Mouse (Mus musculus) left cerebral cortex, adult 11 months (tissue): ENCODE measurements around the gene Gm26602.
"Not testable (repeated sequence)": the region's sequence is repeated elsewhere in the genome, so short reads cannot be mapped to it uniquely, and the experiment has no call there.

Experiments used
- DNase-seq: peaks from one replicate; pipeline ENCODE4 v3.0.0; 2022; ENCODE audit warnings: low spot score

Gene Gm26602

GRCm38 (mm10) chr10:79933145-79933679 is 22.6 kb downstream of the Gm26602 start:
- no peak for DNase-seq

GRCm38 (mm10) chr10:79933861-79934260 is 23.2 kb downstream of the Gm26602 start:
- DNase-seq = no peak

- DNase-seq = peak; percentile 45
These were observed 23.6 kb downstream of the Gm26602 start for GRCm38 (mm10) chr10:79934272-79934721.

GRCm38 (mm10) chr10:79934794-79935569 is 24.3 kb downstream of the Gm26602 start:
- DNase-seq = no peak

- DNase-seq = no peak
These were observed 25.7 kb downstream of the Gm26602 start for GRCm38 (mm10) chr10:79936284-79936910.

GRCm38 (mm10) chr10:79936911-79937441 is 26.3 kb downstream of the Gm26602 start:
- DNase-seq = no peak

- DNase-seq = no peak
These were observed 27.3 kb downstream of the Gm26602 start for GRCm38 (mm10) chr10:79937775-79938526.

GRCm38 (mm10) chr10:79940749-79941148 is 30.1 kb downstream of the Gm26602 start:
- DNase-seq = no peak

- no peak for DNase-seq
These were observed 32.3 kb downstream of the Gm26602 start for GRCm38 (mm10) chr10:79942988-79943387.

- no peak for DNase-seq
These were observed 32.8 kb downstream of the Gm26602 start for GRCm38 (mm10) chr10:79943471-79943901.

- DNase-seq = no peak
These were observed 35.0 kb downstream of the Gm26602 start for GRCm38 (mm10) chr10:79945507-79946234.

- DNase-seq = no peak
These were observed 36.2 kb downstream of the Gm26602 start for GRCm38 (mm10) chr10:79946752-79947322.

- no peak for DNase-seq
These were observed 36.8 kb downstream of the Gm26602 start for GRCm38 (mm10) chr10:79947502-79947901.

- DNase-seq = no peak
These were observed 39.2 kb downstream of the Gm26602 start for GRCm38 (mm10) chr10:79949873-79950272.

- no peak for DNase-seq
These were observed 40.0 kb downstream of the Gm26602 start for GRCm38 (mm10) chr10:79950661-79951060.

GRCm38 (mm10) chr10:79953946-79954345 is 43.3 kb downstream of the Gm26602 start:
- no peak for DNase-seq

GRCm38 (mm10) chr10:79955691-79956090 is 45.0 kb downstream of the Gm26602 start:
- DNase-seq = no peak

GRCm38 (mm10) chr10:79956643-79957154 is 46.0 kb downstream of the Gm26602 start:
- no peak for DNase-seq

GRCm38 (mm10) chr10:79958140-79958816 is 47.6 kb downstream of the Gm26602 start:
- no peak for DNase-seq

GRCm38 (mm10) chr10:79959412-79959811 is 48.8 kb downstream of the Gm26602 start:
- not testable (repeated sequence) for DNase-seq
